Mouse (Mus musculus): ENCODE results near the gene Osbpl6.

Osbpl6 gene

GRCm38 (mm10) chr2:76504989-76505388, 98.7 kb downstream of the Osbpl6 start:
- DNase-seq = no peak

DNA sequence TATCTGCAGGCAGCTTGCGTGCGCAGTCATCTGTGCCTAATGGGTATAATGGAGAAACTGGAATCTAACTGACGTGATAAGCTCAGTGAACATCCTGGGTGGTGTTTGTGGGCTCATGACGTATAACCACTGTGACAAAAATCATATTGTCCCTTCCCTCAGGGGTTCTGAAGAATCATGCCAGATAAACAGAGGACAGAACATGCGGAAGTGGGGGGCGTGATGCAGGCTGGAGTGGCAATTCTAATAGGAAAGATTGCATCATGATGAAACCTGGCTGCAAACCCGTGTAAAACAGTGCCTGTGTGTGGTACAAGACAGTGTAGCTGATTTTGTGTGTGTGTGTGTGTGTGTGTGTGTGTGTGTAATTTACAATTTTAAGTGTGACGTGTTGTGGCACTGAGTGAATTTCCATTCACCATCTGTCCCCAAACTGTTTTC, 105.0 kb downstream of the Osbpl6 start:
- no peak for DNase-seq

- no peak for DNase-seq
Measured at GRCm38 (mm10) chr2:76512133-76512532, 105.8 kb downstream of the Osbpl6 start.

DNA sequence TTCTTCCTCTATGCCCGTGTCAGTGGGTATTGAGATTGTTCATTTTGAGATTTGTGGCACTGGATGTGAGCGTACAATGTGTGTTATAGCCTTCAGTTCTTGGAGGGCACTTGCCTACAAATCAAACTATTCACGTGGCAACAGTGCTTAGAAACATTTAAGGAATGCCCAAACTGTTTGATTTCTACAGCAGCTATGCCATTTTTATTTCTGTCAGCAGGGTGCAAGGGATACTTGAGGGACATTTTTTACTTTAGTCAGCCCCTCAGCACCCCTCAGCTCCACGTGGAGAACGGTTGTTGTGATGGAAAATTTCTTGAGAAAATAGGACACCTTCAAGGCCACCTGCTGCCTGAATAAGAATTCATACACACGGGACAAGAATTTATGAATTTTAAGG, 106.6 kb downstream of the Osbpl6 start:
- no peak for DNase-seq

DNA sequence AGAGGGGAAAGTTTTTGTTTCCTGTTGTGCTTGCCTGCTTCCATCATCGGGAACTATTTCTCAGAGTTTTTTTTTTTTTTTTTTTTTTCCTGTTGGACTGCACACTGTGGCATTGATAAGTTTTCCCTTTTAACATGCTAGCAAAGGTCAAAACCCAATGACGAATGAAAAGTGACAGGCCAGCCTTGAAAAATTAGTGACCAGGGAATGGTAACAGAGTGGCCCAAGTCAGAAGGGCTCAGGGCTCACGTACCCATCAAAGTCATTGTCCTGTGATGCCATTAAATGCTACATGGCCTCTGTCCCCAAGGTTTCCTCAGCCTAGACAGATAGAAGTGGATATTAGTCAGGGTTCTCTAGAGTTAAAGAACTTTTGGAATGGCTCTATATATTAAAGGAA, 107.0 kb downstream of the Osbpl6 start:
- DNase-seq = no peak

GRCm38 (mm10) chr2:76517471-76517870, 111.2 kb downstream of the Osbpl6 start:
- no peak for DNase-seq

- no peak for DNase-seq
Measured at GRCm38 (mm10) chr2:76518407-76519063, 112.2 kb downstream of the Osbpl6 start.

DNA sequence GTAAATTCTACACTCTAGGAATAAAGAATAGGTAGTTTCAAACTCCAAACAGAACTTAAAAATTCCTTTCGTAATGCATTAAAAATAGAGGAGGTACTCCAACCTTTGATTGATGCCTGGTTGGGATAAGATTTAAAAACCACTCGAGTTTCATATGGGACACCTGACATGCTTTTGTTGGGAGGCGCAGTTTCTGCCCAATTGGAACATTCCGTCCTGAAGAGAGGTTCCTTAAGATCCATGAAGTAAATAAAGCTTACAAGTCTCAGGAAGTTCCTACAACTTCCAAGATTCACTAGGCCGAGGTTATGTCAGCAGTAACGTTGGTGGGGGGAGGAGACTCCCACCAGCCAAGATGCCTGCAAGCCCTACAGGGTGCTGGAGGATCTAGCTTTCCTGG, 115.3 kb downstream of the Osbpl6 start:
- DNase-seq = no peak

GRCm38 (mm10) chr2:76524451-76524850, 118.1 kb downstream of the Osbpl6 start:
- DNase-seq = peak; percentile 20

GRCm38 (mm10) chr2:76525645-76526044, 119.3 kb downstream of the Osbpl6 start:
- DNase-seq = no peak

DNA sequence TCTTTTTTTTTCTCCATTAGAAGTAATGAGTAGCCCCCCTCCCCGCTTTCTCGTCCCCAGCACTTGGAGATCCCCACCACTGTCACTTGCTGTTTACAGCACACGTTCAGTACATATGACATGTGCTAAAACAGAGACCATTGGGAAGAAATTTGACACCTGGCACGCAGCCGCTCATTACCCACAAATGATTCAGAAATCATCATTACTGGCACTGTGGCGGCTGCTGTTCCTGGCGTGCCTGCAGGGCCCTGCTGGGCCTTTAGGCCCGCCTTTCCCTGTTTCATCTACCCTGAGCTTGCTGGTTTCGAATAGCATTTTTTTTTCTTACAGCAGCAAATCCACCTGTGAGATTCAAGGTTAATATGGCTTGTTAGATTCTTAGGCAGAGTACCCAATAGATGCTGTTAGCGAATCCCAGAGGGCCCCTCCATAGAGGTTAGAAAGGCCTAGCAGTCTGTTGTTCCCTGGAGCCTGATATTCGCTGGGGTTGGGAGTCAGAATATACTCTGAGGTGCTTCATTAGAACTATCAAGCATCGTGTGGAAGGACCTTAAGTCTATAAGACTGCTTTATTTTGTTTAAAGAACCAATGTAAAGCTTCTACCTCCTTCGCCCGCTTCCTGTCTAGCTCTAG, 126.3 kb downstream of the Osbpl6 start:
- no peak for DNase-seq

- no peak for DNase-seq
Measured at GRCm38 (mm10) chr2:76534932-76535331, 128.6 kb downstream of the Osbpl6 start.

GRCm38 (mm10) chr2:76541900-76542299, 135.6 kb downstream of the Osbpl6 start:
- DNase-seq = no peak

DNA sequence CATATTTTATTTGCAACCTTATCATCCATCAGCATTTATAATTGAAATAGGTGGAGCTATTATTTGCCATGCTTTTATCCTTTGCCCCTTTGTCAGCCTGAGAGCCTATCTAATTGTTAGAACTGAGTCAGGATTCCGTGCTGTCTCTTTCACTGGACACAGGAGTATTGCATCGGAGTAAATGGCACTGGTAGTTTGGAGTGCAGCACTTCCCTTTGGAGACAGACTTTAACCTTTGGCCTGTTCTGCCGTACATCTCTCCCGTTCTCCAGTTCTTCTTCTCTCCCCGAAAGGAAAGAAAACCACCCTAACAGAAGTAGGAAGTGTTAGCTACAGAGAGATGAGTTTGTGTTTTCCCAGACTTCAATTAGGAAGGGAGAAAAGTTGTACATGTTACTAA, 136.6 kb downstream of the Osbpl6 start:
- no peak for DNase-seq

DNA sequence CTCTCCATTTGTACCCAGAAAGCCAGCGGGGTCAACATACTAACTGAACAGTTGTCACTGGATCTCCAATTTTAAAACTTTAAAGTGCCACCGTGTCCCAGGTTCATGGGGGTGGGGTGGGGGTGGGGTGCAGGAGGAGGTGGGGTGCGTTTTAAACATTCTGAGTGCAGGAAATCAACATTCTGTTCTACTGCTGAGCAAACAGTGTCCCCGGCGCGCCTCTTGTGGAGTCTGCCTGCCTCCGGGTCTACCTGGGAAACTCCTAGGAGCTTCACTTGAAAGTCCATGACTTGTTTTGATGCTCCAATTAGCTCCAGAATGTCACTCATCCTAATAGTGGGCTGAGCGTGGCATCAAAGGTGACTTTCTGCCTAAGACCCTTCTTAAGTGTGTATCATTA, 139.2 kb downstream of the Osbpl6 start:
- DNase-seq = no peak

GRCm38 (mm10) chr2:76548171-76548570, 141.9 kb downstream of the Osbpl6 start:
- DNase-seq = no peak

GRCm38 (mm10) chr2:76548836-76549235, 142.5 kb downstream of the Osbpl6 start:
- DNase-seq = no peak

DNA sequence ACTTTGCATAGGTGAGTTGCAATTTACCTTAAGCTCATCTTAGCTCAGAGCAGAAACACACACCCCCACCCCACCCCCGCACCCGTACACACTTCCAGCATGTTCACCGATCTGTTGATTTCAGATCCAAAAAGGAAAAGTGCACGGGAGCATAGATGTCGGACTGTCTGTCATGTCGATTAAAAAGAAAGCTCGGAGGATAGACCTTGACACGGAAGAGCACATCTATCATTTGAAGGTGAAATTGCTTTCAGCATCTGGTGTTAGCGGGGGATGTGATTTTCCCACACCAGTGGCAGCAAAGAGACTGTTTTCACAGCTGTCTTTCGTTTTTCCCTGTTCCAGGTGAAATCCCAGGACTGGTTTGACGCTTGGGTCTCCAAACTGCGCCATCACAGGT, 143.0 kb downstream of the Osbpl6 start:
- no peak for DNase-seq

- DNase-seq = no peak
Measured at GRCm38 (mm10) chr2:76555852-76556558, 149.7 kb downstream of the Osbpl6 start.

DNA sequence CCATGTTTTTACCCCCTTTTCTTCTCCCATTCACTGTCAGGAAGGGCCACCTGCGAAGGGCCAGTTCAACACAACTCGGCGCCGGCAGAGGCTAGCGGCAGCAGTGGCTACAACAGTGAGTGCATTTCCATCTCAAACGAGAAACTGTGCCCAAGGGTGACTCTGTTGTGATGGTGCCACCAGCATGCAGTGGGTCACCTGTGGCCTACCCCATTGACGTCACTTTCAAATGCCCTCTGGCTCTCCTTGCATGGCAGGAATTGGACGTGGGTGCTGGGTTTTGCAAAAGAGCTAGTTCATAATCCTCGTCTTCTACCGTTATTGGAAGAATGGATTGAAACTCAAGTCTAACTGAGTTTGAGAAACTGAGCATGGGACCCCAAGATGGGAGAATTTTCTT, 153.8 kb downstream of the Osbpl6 start:
- DNase-seq = no peak

GRCm38 (mm10) chr2:76563862-76564261, 157.6 kb downstream of the Osbpl6 start:
- DNase-seq = no peak

GRCm38 (mm10) chr2:76566933-76567551, 160.7 kb downstream of the Osbpl6 start:
- DNase-seq = no peak

DNA sequence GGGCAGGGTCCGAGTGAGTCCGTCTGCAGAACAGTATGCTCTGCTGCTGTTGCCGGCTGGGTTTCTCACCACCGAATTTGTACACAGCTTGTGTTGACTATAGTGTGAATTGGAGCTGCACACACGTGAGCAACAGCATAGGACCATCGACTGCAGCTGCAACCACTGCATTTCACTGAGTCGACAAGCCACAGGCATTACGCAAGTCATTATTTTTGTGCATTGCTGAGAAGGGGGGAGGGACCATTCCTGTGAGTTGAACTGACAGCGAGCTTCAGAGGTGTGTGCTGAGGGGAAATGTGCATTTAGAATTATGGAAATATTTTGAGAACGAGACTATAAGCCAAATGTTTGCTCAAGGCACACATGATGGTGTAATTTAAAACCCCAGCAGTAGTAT, 165.2 kb downstream of the Osbpl6 start:
- no peak for DNase-seq

- DNase-seq = no peak
Measured at GRCm38 (mm10) chr2:76578911-76579310, 172.6 kb downstream of the Osbpl6 start.
